Mouse (Mus musculus) stomach, postnatal 0 days (tissue): ENCODE measurements around the gene Sik3. TPM values are rescaled to one million over a fixed set of nuclear protein-coding genes. Genes with fewer than 3 reads are reported as not detected.

Experiments
- ATAC-seq: fragments of 200-750 bp; cut with Nextera tagmentation; 2 replicates; pipeline ENCODE4 v1.8.0; 2017; ENCODE audit not compliant: low FRiP score, low TSS enrichment
- DNase-seq: peaks from one replicate; pipeline ENCODE4 v3.0.0-alpha.2; 2016; ENCODE audit warnings: low spot score
- H3K27ac ChIP-seq: fragments of 300-500 bp; sonication (generic); replicated peaks from 2 replicates; pipeline ENCODE4 v1.5.1; 2014; ENCODE audit warnings: mild to moderate bottlenecking, control low read depth
- H3K27me3 ChIP-seq: fragments of 300-500 bp; sonication (generic); 2 replicates; pipeline ENCODE4 v1.6.1; 2014; ENCODE audit warnings: low read length; ENCODE audit not compliant: control insufficient read depth, insufficient read depth
- H3K36me3 ChIP-seq: fragments of 300-500 bp; sonication (generic); 2 replicates; pipeline ENCODE4 v1.6.1; 2014; ENCODE audit warnings: low read length, mixed read lengths; ENCODE audit not compliant: control insufficient read depth, insufficient read depth
- H3K4me1 ChIP-seq: fragments of 300-500 bp; sonication (generic); replicated peaks from 2 replicates; pipeline ENCODE4 v1.6.1; 2014; ENCODE audit warnings: antibody characterized with exemption; ENCODE audit not compliant: control insufficient read depth, insufficient read depth
- H3K4me2 ChIP-seq: fragments of 300-500 bp; sonication (generic); replicated peaks from 2 replicates; pipeline ENCODE4 v1.6.1; 2014; ENCODE audit warnings: low read depth, mild to moderate bottlenecking, control low read depth, moderate library complexity
- H3K4me3 ChIP-seq: fragments of 300-500 bp; sonication (generic); 2 replicates; pipeline ENCODE4 v1.5.1; 2014; ENCODE audit warnings: low read depth, low read length, control low read depth
- H3K9ac ChIP-seq: fragments of 300-500 bp; sonication (generic); 2 replicates; pipeline ENCODE4 v1.6.1; 2014; ENCODE audit warnings: mild to moderate bottlenecking, low read length, control low read depth, mixed read lengths
- H3K9me3 ChIP-seq: fragments of 300-500 bp; sonication (generic); 2 replicates; pipeline ENCODE4 v1.6.1; 2016; ENCODE audit warnings: low read length; ENCODE audit not compliant: control insufficient read depth
- CTCF ChIP-seq: IDR thresholded peaks from 2 replicates; pipeline ENCODE4 v1.5.1; 2016; ENCODE audit warnings: antibody characterized with exemption, low read depth, mild to moderate bottlenecking, moderate library complexity
- EP300 ChIP-seq: optimal IDR thresholded peaks from 2 replicates; pipeline ENCODE3; 2016; ENCODE audit warnings: antibody characterized with exemption
- WGBS: fragments of 180-500 bp; shearing (Covaris S2); extraction: QIAGEN DNeasy Blood & Tissue Kit; methylation state at CpG from one replicate; pipeline ENCODE4 v1.1.7; 2014; 5-methylcytosine and 5-hydroxymethylcytosine counted together
- polyA plus RNA-seq: library from polyadenylated mRNA; unstranded; fragments of >200 nt; fragmentation: Nextera tagmentation; extraction: Ambion mirVana; gene quantifications from 2 replicates; pipeline ENCODE4 v1.2.1, GENCODE M21; 2015

Gene Sik3
- polyA plus RNA-seq, 1 experiment from 2014 or later = 6.8 TPM

GRCm38 (mm10) chr9:46175300-46175699, 162.7 kb downstream of the Sik3 start:
- Histone ChIP-seq H3K4me2 (no peak overlapping the region), H3K27ac (no peak overlapping the region), H3K4me1 (peaks cover 4% of the 10 kb centered on the region), H3K9ac (no peak overlapping the region), H3K36me3 (no peaks in the 10 kb centered on the region), H3K27me3 (no peaks in the 10 kb centered on the region), H3K9me3 (no peaks in the 10 kb centered on the region), H3K4me3 (no peak overlapping the region)
- ATAC-seq (peak; percentile 79), DNase-seq (peak; percentile 51)
- 43% methylated on average over 1 of the region's 1 CpGs for WGBS
- TF ChIP-seq CTCF = no peak
- TF ChIP-seq EP300 = no peak

- no peak for DNase-seq
Observed at GRCm38 (mm10) chr9:46175938-46176375, 163.3 kb downstream of the Sik3 start.

GRCm38 (mm10) chr9:46176613-46177012, 164.0 kb downstream of the Sik3 start:
- Histone ChIP-seq H3K27ac (no peak overlapping the region), H3K27me3 (no peaks in the 10 kb centered on the region), H3K9me3 (no peaks in the 10 kb centered on the region), H3K4me1 (peaks cover 4% of the 10 kb centered on the region), H3K4me2 (no peak overlapping the region), H3K36me3 (no peaks in the 10 kb centered on the region), H3K9ac (no peak overlapping the region), H3K4me3 (no peak overlapping the region)
- DNase-seq = peak; percentile 31
- ATAC-seq = peak; percentile 33; the same call in 1 of the 2 replicates
- 69% methylated on average over 4 of the region's 4 CpGs for WGBS
- TF ChIP-seq EP300 = no peak
- no peak for TF ChIP-seq CTCF

More at GRCm38 (mm10) chr9:46175938-46176375, 163.3 kb downstream of the Sik3 start:
- TF ChIP-seq CTCF = no peak
- no peak for TF ChIP-seq EP300
- H3K36me3 ChIP-seq = no peaks in the 10 kb centered on the region
- H3K4me1 ChIP-seq = peaks cover 4% of the 10 kb centered on the region
- H3K9ac ChIP-seq = no peak overlapping the region
- ATAC-seq = no peak
- WGBS = 43% methylated on average over 1 of the region's 1 CpGs
- no peak overlapping the region for H3K27ac ChIP-seq
- no peaks in the 10 kb centered on the region for H3K9me3 ChIP-seq
- H3K27me3 ChIP-seq = no peaks in the 10 kb centered on the region
- H3K4me2 ChIP-seq = no peak overlapping the region
- H3K4me3 ChIP-seq = no peak overlapping the region

DNA sequence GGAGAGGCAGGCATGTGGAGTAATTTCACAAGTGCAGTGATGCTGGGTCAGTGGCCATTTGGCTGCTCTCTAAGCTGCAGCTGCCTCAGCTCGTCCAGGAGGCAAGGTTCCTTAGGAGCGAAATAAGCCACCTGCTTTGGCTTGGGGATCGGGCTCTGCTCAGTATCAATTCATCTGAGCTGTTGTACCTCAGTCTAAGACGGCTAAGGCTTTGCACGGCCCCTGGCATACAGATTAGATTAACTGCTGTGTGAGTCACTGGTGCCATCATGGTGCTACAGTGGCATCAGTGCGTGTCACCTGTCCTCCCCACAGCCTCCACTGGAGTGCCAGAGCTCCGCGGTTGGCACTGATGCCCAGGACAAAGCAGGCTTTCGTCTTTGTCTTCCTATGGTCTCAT, 166.0 kb downstream of the Sik3 start:
- ATAC-seq (no peak), DNase-seq (no peak)
- no peak overlapping the region for H3K27ac ChIP-seq
- 76% methylated on average over 9 of the region's 9 CpGs for WGBS
- H3K4me2 ChIP-seq = no peak overlapping the region
- TF ChIP-seq EP300 (no peak), CTCF (no peak)
- no peak overlapping the region for H3K4me3 ChIP-seq
- peaks cover 4% of the 10 kb centered on the region for H3K4me1 ChIP-seq
- no peaks in the 10 kb centered on the region for H3K36me3 ChIP-seq
- no peaks in the 10 kb centered on the region for H3K9me3 ChIP-seq
- H3K27me3 ChIP-seq = no peaks in the 10 kb centered on the region
- no peak overlapping the region for H3K9ac ChIP-seq

GRCm38 (mm10) chr9:46181297-46181696, 168.7 kb downstream of the Sik3 start:
- Histone ChIP-seq H3K4me1 (no peaks in the 10 kb centered on the region; the same call in 1 of the 2 replicates), H3K4me2 (no peak overlapping the region), H3K27me3 (no peaks in the 10 kb centered on the region), H3K27ac (no peak overlapping the region), H3K36me3 (no peaks in the 10 kb centered on the region), H3K9ac (no peak overlapping the region), H3K4me3 (no peak overlapping the region), H3K9me3 (no peaks in the 10 kb centered on the region)
- no peak for ATAC-seq
- DNase-seq = no peak
- no peak for TF ChIP-seq CTCF
- no peak for TF ChIP-seq EP300
- 46% methylated on average over 8 of the region's 8 CpGs for WGBS

DNA sequence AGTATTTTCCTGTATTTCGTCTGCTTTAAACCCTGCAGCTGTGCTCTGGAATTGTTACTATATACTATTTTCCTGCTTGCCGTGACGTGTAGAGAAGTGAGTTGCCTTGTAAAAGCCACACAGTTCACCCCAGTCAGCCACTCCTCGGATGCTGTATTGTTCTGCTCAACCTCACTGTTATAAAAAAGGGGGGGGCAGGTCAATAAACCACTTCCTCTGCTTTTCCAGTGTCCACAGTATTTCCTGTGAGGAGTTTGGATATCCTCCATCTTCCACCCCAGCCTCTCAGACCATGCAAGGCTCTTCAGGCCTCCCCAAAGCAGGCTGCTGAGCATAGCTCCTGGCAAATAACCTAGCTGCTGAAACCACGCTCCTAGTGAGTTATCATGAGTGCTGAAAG, 171.9 kb downstream of the Sik3 start:
- no peaks in the 10 kb centered on the region for H3K4me1 ChIP-seq
- H3K36me3 ChIP-seq = no peaks in the 10 kb centered on the region
- no peaks in the 10 kb centered on the region for H3K27me3 ChIP-seq
- no peak overlapping the region for H3K9ac ChIP-seq
- TF ChIP-seq CTCF (no peak), EP300 (no peak)
- no peaks in the 10 kb centered on the region for H3K9me3 ChIP-seq
- no peak overlapping the region for H3K4me2 ChIP-seq
- H3K27ac ChIP-seq = no peak overlapping the region
- no peak; the same call in 1 of the 2 replicates for ATAC-seq
- no peak overlapping the region for H3K4me3 ChIP-seq
- no peak for DNase-seq
- 63% methylated on average over 5 of the region's 5 CpGs for WGBS
